Mouse (Mus musculus) spleen, adult 2 months (tissue): ENCODE results near the gene Hspb6. TPM values are rescaled to one million over a fixed set of nuclear protein-coding genes. Genes with fewer than 3 reads are reported as not detected.
A peak's percentile ranks its signal among the peaks of the same experiment; 100 is the strongest.

ENCODE experiments used
- DNase-seq, 2 experiments: peaks; one replicate each; pipeline versions ENCODE4 v3.0.0 to v3.0.0-alpha.2; 2012 to 2021; ENCODE audit warnings: low spot score in 2 of 2, low read depth in 1 of 2
- H3K27ac ChIP-seq: fragments of 200-500 bp; 2 replicates; pipeline ENCODE4 v1.5.1; 2012; ENCODE audit warnings: low read length, inconsistent platforms; ENCODE audit not compliant: insufficient read depth
- H3K27me3 ChIP-seq: fragments of 200-500 bp; 2 replicates; pipeline ENCODE4 v1.6.1; 2012; ENCODE audit warnings: mild to moderate bottlenecking, moderate library complexity, low read length, inconsistent platforms; ENCODE audit not compliant: control insufficient read depth, insufficient read depth
- H3K36me3 ChIP-seq: fragments of 200-500 bp; 2 replicates; pipeline ENCODE4 v1.6.1; 2012; ENCODE audit warnings: mild to moderate bottlenecking, low read length, inconsistent platforms; ENCODE audit not compliant: control insufficient read depth, insufficient read depth
- H3K4me1 ChIP-seq: fragments of 200-500 bp; 2 replicates; pipeline ENCODE4 v1.6.1; 2011; ENCODE audit warnings: inconsistent platforms; ENCODE audit not compliant: control insufficient read depth, insufficient read depth, insufficient read length
- H3K4me3 ChIP-seq: fragments of 200-500 bp; 2 replicates; pipeline ENCODE4 v1.5.1; 2011; ENCODE audit warnings: mild to moderate bottlenecking, inconsistent platforms; ENCODE audit not compliant: insufficient read depth, insufficient read length; ENCODE audit errors: extremely low read depth
- CTCF ChIP-seq: fragments of 200-500 bp; IDR thresholded peaks from 2 replicates; pipeline ENCODE4 v1.5.1; 2011; ENCODE audit warnings: mild to moderate bottlenecking, inconsistent platforms; ENCODE audit not compliant: insufficient read depth, insufficient read length, insufficient replicate concordance; ENCODE audit errors: extremely low read depth
- POLR2A ChIP-seq: fragments of 200-500 bp; IDR thresholded peaks from 2 replicates; pipeline ENCODE4 v1.6.1; 2011; ENCODE audit warnings: low read depth, low read length, inconsistent platforms
- WGBS: fragments of 180-500 bp; shearing (Covaris S2); methylation state at CpG from one replicate; pipeline ENCODE4 v1.1.7; 2018; 5-methylcytosine and 5-hydroxymethylcytosine counted together
- polyA plus RNA-seq: library from polyadenylated mRNA; depleted of rRNA; stranded (reverse); fragments of >200 nt; gene quantifications from 2 replicates; pipeline ENCODE4 v1.2.3, GENCODE M21; 2012

Hspb6 gene
- polyA plus RNA-seq, 1 experiment = 10.7 TPM

GRCm38 (mm10) chr7:30562526-30563116 lies 10.6 kb downstream of the Hspb6 start:
- TF ChIP-seq POLR2A = no peak; the same call in 1 of the 2 replicates
- no peak for TF ChIP-seq CTCF
- H3K4me1 ChIP-seq = peaks cover 6% of the 10 kb centered on the region; the same call in 1 of the 2 replicates
- H3K36me3 ChIP-seq = peaks cover 4% of the 10 kb centered on the region; the same call in 1 of the 2 replicates
- no peaks in the 10 kb centered on the region for H3K27me3 ChIP-seq
- H3K4me3 ChIP-seq = peak overlapping the region; percentile 79
- under 1% methylated on average over 27 of the region's 27 CpGs for WGBS
- H3K27ac ChIP-seq = peak overlapping the region; percentile 84
- no peak for DNase-seq

GRCm38 (mm10) chr7:30563117-30563905 lies 11.3 kb downstream of the Hspb6 start, which contains the start of the genes U2af1l4, Gm49396 and Psenen:
Gene U2af1l4 (plus strand): TSS chr7:30563301.
Gene Gm49396 (plus strand): TSS chr7:30563344.
Gene Psenen (minus strand): TSS chr7:30563627.
- H3K4me3 ChIP-seq = peak within 1 kb of the TSS; percentile 90
- TF ChIP-seq POLR2A (no peak; the same call in 1 of the 2 replicates), CTCF (no peak)
- H3K27me3 ChIP-seq = no peaks in the 10 kb centered on the region
- whole genome bisulfite sequencing = under 1% methylated on average over 45 of the region's 45 CpGs
- H3K36me3 ChIP-seq = peaks cover 2% of the 10 kb centered on the region; the same call in 1 of the 2 replicates
- peak within 1 kb of the TSS; percentile 95 for H3K27ac ChIP-seq
- peak; percentile 95 to 98 for DNase-seq
- peaks cover 6% of the 10 kb centered on the region; the same call in 1 of the 2 replicates for H3K4me1 ChIP-seq

DNA sequence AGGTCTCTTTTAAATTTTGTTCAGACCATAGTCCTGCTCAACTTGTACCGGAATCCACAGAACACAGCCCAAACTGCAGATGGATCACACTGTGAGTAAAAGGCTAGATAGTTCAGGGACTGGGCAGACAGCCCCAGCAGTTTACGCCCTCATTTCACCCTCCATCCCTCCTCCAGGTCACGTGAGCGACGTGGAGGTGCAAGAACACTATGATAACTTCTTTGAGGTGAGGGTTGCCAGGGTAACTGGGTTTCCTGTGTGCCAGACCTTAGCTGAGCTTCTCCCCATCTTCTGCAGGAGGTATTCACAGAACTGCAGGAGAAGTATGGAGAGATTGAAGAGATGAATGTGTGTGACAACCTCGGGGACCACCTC lies 11.9 kb downstream of the Hspb6 start:
- peaks cover 3% of the 10 kb centered on the region for H3K36me3 ChIP-seq
- WGBS = 21% methylated on average over 6 of the region's 6 CpGs
- H3K4me1 ChIP-seq = peaks cover 2% of the 10 kb centered on the region; the same call in 1 of the 2 replicates

GRCm38 (mm10) chr7:30564970-30565571 lies 13.1 kb downstream of the Hspb6 start, which contains the start of gene Igflr1:
Gene Igflr1 (plus strand): TSS chr7:30565427.
- Histone ChIP-seq H3K4me3 (no peak within 1 kb of the TSS), H3K27ac (peak within 1 kb of the TSS; percentile 47), H3K36me3 (peaks cover 14% of the 10 kb centered on the region), H3K4me1 (peaks cover 2% of the 10 kb centered on the region; the same call in 1 of the 2 replicates), H3K27me3 (no peaks in the 10 kb centered on the region)
- WGBS = 83% methylated on average over 12 of the region's 12 CpGs
- DNase-seq = no peak
- no peak for TF ChIP-seq CTCF
- no peak for TF ChIP-seq POLR2A

More for the DNA sequence above, 11.9 kb downstream of the Hspb6 start:
- TF ChIP-seq CTCF (no peak), POLR2A (no peak; the same call in 1 of the 2 replicates)
- Histone ChIP-seq H3K27me3 (no peaks in the 10 kb centered on the region), H3K4me3 (peak overlapping the region; percentile 90), H3K27ac (peak overlapping the region; percentile 95)
- peak in 1 of 2 experiments; percentile 42 for DNase-seq

DNA sequence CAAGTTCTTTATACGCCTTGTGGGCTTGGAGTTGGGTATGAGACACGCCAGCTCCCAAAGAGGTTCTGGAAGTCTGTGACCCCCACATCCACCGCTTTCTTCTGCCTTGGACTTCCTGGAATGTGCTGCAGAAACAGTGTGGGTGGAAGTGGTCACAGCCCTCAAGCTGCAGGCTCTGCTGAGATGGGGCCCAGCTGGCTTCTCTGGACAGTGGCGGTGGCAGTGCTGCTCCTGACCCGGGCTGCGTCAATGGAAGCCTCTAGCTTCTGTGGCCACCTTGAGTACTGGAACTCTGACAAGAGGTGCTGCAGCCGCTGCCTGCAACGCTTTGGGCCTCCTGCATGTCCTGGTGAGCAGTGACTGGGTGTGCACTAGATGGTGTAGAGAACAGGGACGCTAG lies 14.1 kb downstream of the Hspb6 start:
- Histone ChIP-seq H3K36me3 (peaks cover 16% of the 10 kb centered on the region), H3K27me3 (no peaks in the 10 kb centered on the region), H3K4me1 (peaks cover 2% of the 10 kb centered on the region; the same call in 1 of the 2 replicates), H3K27ac (no peak overlapping the region), H3K4me3 (no peak overlapping the region)
- TF ChIP-seq CTCF (no peak), POLR2A (no peak)
- DNase-seq = no peak
- WGBS = 79% methylated on average over 9 of the region's 9 CpGs

GRCm38 (mm10) chr7:30567555-30567954 lies 15.6 kb downstream of the Hspb6 start:
- no peak overlapping the region for H3K4me3 ChIP-seq
- 97% methylated on average over 11 of the region's 11 CpGs for WGBS
- no peak for TF ChIP-seq POLR2A
- TF ChIP-seq CTCF = no peak
- no peaks in the 10 kb centered on the region for H3K27me3 ChIP-seq
- no peak overlapping the region for H3K27ac ChIP-seq
- no peak for DNase-seq
- H3K4me1 ChIP-seq = peaks cover 2% of the 10 kb centered on the region; the same call in 1 of the 2 replicates
- peaks cover 19% of the 10 kb centered on the region for H3K36me3 ChIP-seq
